Mouse (Mus musculus) liver, embryonic 13.5 days (tissue): ENCODE data around the gene 4933407L21Rik. TPM values are rescaled to one million over a fixed set of nuclear protein-coding genes. Genes with fewer than 3 reads are reported as not detected.

Experiments
- ATAC-seq: fragments of 200-750 bp; cut with Nextera tagmentation; 2 replicates; pipeline ENCODE4 v1.8.0; 2017; ENCODE audit warnings: low read depth, mild to moderate bottlenecking, moderate number of reproducible peaks, moderate library complexity
- DNase-seq: peaks from one replicate; pipeline ENCODE4 v3.0.0; 2022
- H3K27ac ChIP-seq: fragments of 300-500 bp; sonication (generic); 2 replicates; pipeline ENCODE4 v1.5.1; 2015; ENCODE audit warnings: moderate library complexity, mild to moderate bottlenecking, inconsistent platforms
- H3K27me3 ChIP-seq: fragments of 300-500 bp; sonication (generic); 2 replicates; pipeline ENCODE4 v1.6.1; 2015; ENCODE audit warnings: mild to moderate bottlenecking, inconsistent platforms
- H3K36me3 ChIP-seq: fragments of 300-500 bp; sonication (generic); 2 replicates; pipeline ENCODE4 v1.6.1; 2015; ENCODE audit warnings: mild to moderate bottlenecking, inconsistent platforms
- H3K4me1 ChIP-seq: fragments of 300-500 bp; sonication (generic); replicated peaks from 2 replicates; pipeline ENCODE4 v1.6.1; 2015; ENCODE audit warnings: inconsistent platforms
- H3K4me2 ChIP-seq: fragments of 300-500 bp; sonication (generic); 2 replicates; pipeline ENCODE4 v1.6.1; 2015; ENCODE audit warnings: inconsistent platforms, mild to moderate bottlenecking, moderate library complexity
- H3K4me3 ChIP-seq: fragments of 300-500 bp; sonication (generic); replicated peaks from 2 replicates; pipeline ENCODE4 v1.5.1; 2015; ENCODE audit warnings: mild to moderate bottlenecking, inconsistent platforms
- H3K9ac ChIP-seq: fragments of 300-500 bp; sonication (generic); 2 replicates; pipeline ENCODE4 v1.6.1; 2015; ENCODE audit warnings: mild to moderate bottlenecking, inconsistent platforms
- H3K9me3 ChIP-seq: fragments of 300-500 bp; sonication (generic); replicated peaks from 2 replicates; pipeline ENCODE4 v1.6.1; 2016; ENCODE audit warnings: inconsistent platforms
- WGBS: fragments of 180-500 bp; shearing (Covaris S2); methylation state at CpG from one replicate; pipeline ENCODE4 v1.1.7; 2015; ENCODE audit not compliant: insufficient replicate concordance; 5-methylcytosine and 5-hydroxymethylcytosine counted together
- polyA plus RNA-seq: library from polyadenylated mRNA; unstranded; fragments of >200 nt; fragmentation: Nextera tagmentation; extraction: Ambion mirVana; gene quantifications from 2 replicates; pipeline ENCODE4 v1.2.1, GENCODE M21; 2015

Gene 4933407L21Rik
- polyA plus RNA-seq, 1 experiment from 2014 or later = not detected

GRCm38 (mm10) chr1:85921725-85922124, 6.6 kb upstream of the 4933407L21Rik start:
- Histone ChIP-seq H3K36me3 (no peaks in the 10 kb centered on the region), H3K9ac (no peak overlapping the region), H3K27ac (no peak overlapping the region), H3K9me3 (no peaks in the 10 kb centered on the region), H3K4me2 (no peak overlapping the region), H3K4me1 (peaks cover 7% of the 10 kb centered on the region), H3K4me3 (no peak overlapping the region), H3K27me3 (no peaks in the 10 kb centered on the region)
- no peak for DNase-seq
- no peak for ATAC-seq
- 69% methylated on average over 7 of the region's 7 CpGs for WGBS

GRCm38 (mm10) chr1:85922127-85922864, 6.0 kb upstream of the 4933407L21Rik start:
- no peaks in the 10 kb centered on the region for H3K27me3 ChIP-seq
- no peak overlapping the region for H3K4me3 ChIP-seq
- H3K36me3 ChIP-seq = no peaks in the 10 kb centered on the region
- no peak overlapping the region for H3K27ac ChIP-seq
- WGBS = 57% methylated on average over 7 of the region's 7 CpGs
- no peaks in the 10 kb centered on the region for H3K9me3 ChIP-seq
- peaks cover 7% of the 10 kb centered on the region for H3K4me1 ChIP-seq
- no peak overlapping the region for H3K9ac ChIP-seq
- H3K4me2 ChIP-seq = no peak overlapping the region
- no peak for ATAC-seq
- DNase-seq = no peak

GRCm38 (mm10) chr1:85922865-85923211, 5.4 kb upstream of the 4933407L21Rik start:
- Histone ChIP-seq H3K4me3 (no peak overlapping the region), H3K9me3 (no peaks in the 10 kb centered on the region), H3K9ac (no peak overlapping the region), H3K27ac (no peak overlapping the region), H3K27me3 (no peaks in the 10 kb centered on the region), H3K36me3 (no peaks in the 10 kb centered on the region), H3K4me1 (peaks cover 7% of the 10 kb centered on the region), H3K4me2 (no peak overlapping the region)
- peak; percentile 43; the same call in 1 of the 2 replicates for ATAC-seq
- DNase-seq = no peak
- WGBS = 59% methylated on average over 5 of the region's 5 CpGs

GRCm38 (mm10) chr1:85925183-85925582, 3.1 kb upstream of the 4933407L21Rik start:
- H3K27me3 ChIP-seq = no peaks in the 10 kb centered on the region
- WGBS = 61% methylated on average over 5 of the region's 5 CpGs
- H3K9me3 ChIP-seq = no peaks in the 10 kb centered on the region
- ATAC-seq (peak; percentile 64; the same call in 1 of the 2 replicates), DNase-seq (no peak)
- no peak overlapping the region for H3K9ac ChIP-seq
- H3K36me3 ChIP-seq = no peaks in the 10 kb centered on the region
- no peak overlapping the region for H3K27ac ChIP-seq
- no peak overlapping the region for H3K4me2 ChIP-seq
- peaks cover 7% of the 10 kb centered on the region for H3K4me1 ChIP-seq
- no peak overlapping the region for H3K4me3 ChIP-seq

GRCm38 (mm10) chr1:85928688-85929065, 394 bp downstream of the 4933407L21Rik start:
- no peaks in the 10 kb centered on the region for H3K27me3 ChIP-seq
- H3K9ac ChIP-seq = no peak overlapping the region
- 70% methylated on average over 4 of the region's 4 CpGs for WGBS
- ATAC-seq (no peak), DNase-seq (no peak)
- H3K36me3 ChIP-seq = no peaks in the 10 kb centered on the region
- no peak overlapping the region for H3K4me3 ChIP-seq
- H3K9me3 ChIP-seq = no peaks in the 10 kb centered on the region
- peaks cover 9% of the 10 kb centered on the region; the same call in 1 of the 2 replicates for H3K4me1 ChIP-seq
- no peak overlapping the region for H3K27ac ChIP-seq
- no peak overlapping the region for H3K4me2 ChIP-seq

GRCm38 (mm10) chr1:85929406-85929805, 1.1 kb downstream of the 4933407L21Rik start:
- no peak overlapping the region for H3K27ac ChIP-seq
- H3K4me2 ChIP-seq = no peak overlapping the region
- H3K27me3 ChIP-seq = no peaks in the 10 kb centered on the region
- H3K4me3 ChIP-seq = no peak overlapping the region
- no peak for DNase-seq
- no peaks in the 10 kb centered on the region for H3K36me3 ChIP-seq
- H3K9me3 ChIP-seq = no peaks in the 10 kb centered on the region
- no peak overlapping the region for H3K9ac ChIP-seq
- peaks cover 15% of the 10 kb centered on the region; the same call in 1 of the 2 replicates for H3K4me1 ChIP-seq
- 65% methylated on average over 6 of the region's 6 CpGs for WGBS
- ATAC-seq = no peak

- ATAC-seq (no peak), DNase-seq (no peak)
- Histone ChIP-seq H3K4me3 (no peak overlapping the region), H3K4me2 (no peak overlapping the region), H3K9me3 (no peaks in the 10 kb centered on the region), H3K36me3 (no peaks in the 10 kb centered on the region), H3K9ac (no peak overlapping the region), H3K4me1 (peaks cover 15% of the 10 kb centered on the region; the same call in 1 of the 2 replicates), H3K27ac (no peak overlapping the region), H3K27me3 (no peaks in the 10 kb centered on the region)
- WGBS = 63% methylated on average over 5 of the region's 5 CpGs
These were observed 2.9 kb downstream of the 4933407L21Rik start for GRCm38 (mm10) chr1:85931170-85931569.

- 35% methylated on average over 7 of the region's 7 CpGs for WGBS
- Histone ChIP-seq H3K9me3 (no peaks in the 10 kb centered on the region), H3K4me2 (0 out of 2 replicates have a peak overlapping the region, but pooled peaks have one; percentile 10), H3K4me1 (peaks cover 15% of the 10 kb centered on the region; the same call in 1 of the 2 replicates), H3K9ac (no peak overlapping the region), H3K27ac (peak overlapping the region; percentile 13), H3K27me3 (no peaks in the 10 kb centered on the region), H3K4me3 (no peak overlapping the region), H3K36me3 (no peaks in the 10 kb centered on the region)
- DNase-seq (no peak), ATAC-seq (peak; percentile 24)
These were observed 4.9 kb downstream of the 4933407L21Rik start for GRCm38 (mm10) chr1:85933226-85933625.

GRCm38 (mm10) chr1:85933631-85934465, 5.6 kb downstream of the 4933407L21Rik start:
- Histone ChIP-seq H3K36me3 (no peaks in the 10 kb centered on the region), H3K4me3 (no peak overlapping the region), H3K4me1 (peaks cover 15% of the 10 kb centered on the region; the same call in 1 of the 2 replicates), H3K27ac (peak overlapping the region; percentile 13), H3K9ac (no peak overlapping the region), H3K27me3 (no peaks in the 10 kb centered on the region), H3K9me3 (no peaks in the 10 kb centered on the region), H3K4me2 (0 out of 2 replicates have a peak overlapping the region, but pooled peaks have one; percentile 10)
- ATAC-seq (peak; percentile 41), DNase-seq (no peak)
- 12% methylated on average over 11 of the region's 11 CpGs for WGBS

GRCm38 (mm10) chr1:85934560-85934959, 6.3 kb downstream of the 4933407L21Rik start:
- H3K36me3 ChIP-seq = no peaks in the 10 kb centered on the region
- no peak overlapping the region for H3K4me2 ChIP-seq
- WGBS = 17% methylated on average over 7 of the region's 7 CpGs
- no peak overlapping the region for H3K27ac ChIP-seq
- no peak overlapping the region for H3K9ac ChIP-seq
- ATAC-seq (no peak), DNase-seq (no peak)
- H3K27me3 ChIP-seq = no peaks in the 10 kb centered on the region
- no peak overlapping the region for H3K4me3 ChIP-seq
- H3K9me3 ChIP-seq = no peaks in the 10 kb centered on the region
- peaks cover 15% of the 10 kb centered on the region; the same call in 1 of the 2 replicates for H3K4me1 ChIP-seq

GRCm38 (mm10) chr1:85935148-85935852, 7.0 kb downstream of the 4933407L21Rik start:
- Histone ChIP-seq H3K4me3 (no peak overlapping the region), H3K4me1 (peaks cover 15% of the 10 kb centered on the region; the same call in 1 of the 2 replicates), H3K36me3 (no peaks in the 10 kb centered on the region), H3K9me3 (no peaks in the 10 kb centered on the region), H3K27me3 (no peaks in the 10 kb centered on the region), H3K27ac (no peak overlapping the region), H3K9ac (no peak overlapping the region), H3K4me2 (no peak overlapping the region)
- ATAC-seq = no peak
- DNase-seq = peak; percentile 11
- WGBS = 25% methylated on average over 8 of the region's 8 CpGs
